ENCODE assay signal across 23 mouse cellular contexts in genomic region chr11:48697191-48697590, GRCm38 (mm10).
"Had no signal": no experiment of that assay in that cellular context is flagged by ENCODE, and none has a peak within 500 bp of the region (broad histone marks: within the 10 kb centered on the region; RNA-seq: fewer than 3 reads in every experiment).

No protein-coding gene starts in this region.

- H3K9me3 ChIP-seq: heart, embryonic 15.5 days; hindbrain, embryonic 13.5 days; hindbrain, embryonic 15.5 days; kidney, embryonic 15.5 days; limb, embryonic 10.5 days; limb, embryonic 12.5 days; liver, embryonic 13.5 days had no signal

- DNase-seq: gastrocnemius, postnatal 14 days; gastrocnemius, postnatal 36 days; heart, adult 18-20 months; heart, postnatal 14 days; heart, postnatal 36 days; kidney, adult 11 months; kidney, adult 2 months; kidney, adult 9 months; kidney, postnatal 14 days; kidney, postnatal 4 days; liver; liver, embryonic 13.5 days had no signal

- H3K9ac ChIP-seq: heart, embryonic 13.5 days; heart, embryonic 15.5 days; hindbrain, embryonic 13.5 days; hindbrain, embryonic 15.5 days; kidney, embryonic 15.5 days; limb, embryonic 12.5 days; liver, embryonic 13.5 days had no signal

- H3K36me3 ChIP-seq: heart, embryonic 13.5 days; heart, embryonic 15.5 days; hindbrain, embryonic 13.5 days; hindbrain, embryonic 15.5 days; kidney, embryonic 15.5 days; limb, embryonic 10.5 days; limb, embryonic 12.5 days; liver, embryonic 13.5 days had no signal

- H3K4me1 ChIP-seq: heart, embryonic 13.5 days; heart, embryonic 15.5 days; hindbrain, embryonic 13.5 days; hindbrain, embryonic 15.5 days; kidney, embryonic 15.5 days; limb, embryonic 10.5 days; limb, embryonic 12.5 days; liver, embryonic 13.5 days had no signal

- H3K4me3 ChIP-seq: heart, embryonic 13.5 days; heart, embryonic 15.5 days; hindbrain, embryonic 13.5 days; hindbrain, embryonic 15.5 days; kidney, embryonic 15.5 days; layer of hippocampus, adult 2 months; left cerebral cortex, adult 2 months; limb, embryonic 10.5 days; limb, embryonic 12.5 days; liver, embryonic 13.5 days had no signal

- H3K27ac ChIP-seq: heart, embryonic 13.5 days; heart, embryonic 15.5 days; hindbrain, embryonic 13.5 days; hindbrain, embryonic 15.5 days; hindbrain, postnatal 0 days; kidney, embryonic 15.5 days; kidney, postnatal 0 days; layer of hippocampus, adult 2 months; left cerebral cortex, adult 2 months; limb, embryonic 10.5 days; limb, embryonic 12.5 days; liver, embryonic 13.5 days had no signal
